Mouse (Mus musculus): Measurements from ENCODE around the gene Vwa1.

DNA sequence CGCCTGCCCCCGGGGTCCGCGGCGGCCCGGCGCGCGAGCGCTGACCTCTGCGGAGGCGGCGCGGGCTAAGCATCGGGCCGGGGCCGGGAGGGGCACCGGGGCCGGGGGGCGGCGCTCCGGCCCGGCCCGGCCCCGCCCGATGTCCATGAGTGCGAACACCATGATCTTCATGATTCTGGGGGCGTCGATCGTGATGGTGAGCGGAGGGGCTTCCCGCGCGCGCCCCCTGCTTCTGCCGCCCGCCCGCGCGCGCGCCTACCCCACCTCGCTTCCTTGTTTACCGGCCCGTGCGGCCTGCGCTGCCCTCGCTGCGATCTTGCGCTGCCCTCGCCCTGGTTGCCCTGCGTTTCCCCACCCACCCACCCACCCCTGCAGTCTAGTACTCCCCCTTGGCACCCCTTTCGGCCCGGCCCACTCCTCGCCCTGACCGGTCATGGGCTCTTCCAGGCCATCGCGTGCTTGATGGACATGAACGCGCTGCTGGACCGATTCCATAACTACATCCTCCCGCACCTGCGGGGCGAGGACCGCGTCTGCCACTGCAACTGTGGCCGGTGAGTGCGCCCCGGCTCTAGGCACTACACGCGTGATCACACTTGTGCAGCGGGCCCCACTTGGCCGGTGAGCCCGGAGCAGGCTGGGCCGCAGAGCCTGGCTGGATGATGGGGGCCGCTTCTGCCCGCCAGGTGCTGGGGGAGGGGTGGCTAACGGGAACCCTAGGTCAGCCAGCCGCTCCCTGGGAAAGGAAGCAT, 39.4 kb downstream of the Vwa1 start:
- TF ChIP-seq GATA1 (IDR thresholded peaks at IDR 0.05; ENCODE audit: borderline replicate concordance, low read length) (no peak), CTCF (IDR thresholded peaks at IDR 0.05; ENCODE audit: low read depth, low read length) (no peak), TAL1 (conservative IDR thresholded peaks at IDR 0.05; ENCODE audit: low read depth, low read length) (no peak)

Measured in G1E (cell line).